Mouse (Mus musculus) adrenal gland, postnatal 14 days (tissue): ENCODE data around the gene Arvcf. TPM values are rescaled to one million over a fixed set of nuclear protein-coding genes. Genes with fewer than 3 reads are reported as not detected.
A peak's percentile ranks its signal among the peaks of the same experiment; 100 is the strongest.

Source experiments
- DNase-seq: peaks from one replicate; pipeline ENCODE4 v3.0.0; 2021; ENCODE audit warnings: mixed read lengths
- total RNA-seq: library from RNA; stranded (reverse); gene quantifications from 2 replicates; pipeline ENCODE4 v1.2.3, GENCODE M21; 2021

Arvcf gene
- total RNA-seq, 1 experiment from 2014 or later, result 30.2 TPM

DNA sequence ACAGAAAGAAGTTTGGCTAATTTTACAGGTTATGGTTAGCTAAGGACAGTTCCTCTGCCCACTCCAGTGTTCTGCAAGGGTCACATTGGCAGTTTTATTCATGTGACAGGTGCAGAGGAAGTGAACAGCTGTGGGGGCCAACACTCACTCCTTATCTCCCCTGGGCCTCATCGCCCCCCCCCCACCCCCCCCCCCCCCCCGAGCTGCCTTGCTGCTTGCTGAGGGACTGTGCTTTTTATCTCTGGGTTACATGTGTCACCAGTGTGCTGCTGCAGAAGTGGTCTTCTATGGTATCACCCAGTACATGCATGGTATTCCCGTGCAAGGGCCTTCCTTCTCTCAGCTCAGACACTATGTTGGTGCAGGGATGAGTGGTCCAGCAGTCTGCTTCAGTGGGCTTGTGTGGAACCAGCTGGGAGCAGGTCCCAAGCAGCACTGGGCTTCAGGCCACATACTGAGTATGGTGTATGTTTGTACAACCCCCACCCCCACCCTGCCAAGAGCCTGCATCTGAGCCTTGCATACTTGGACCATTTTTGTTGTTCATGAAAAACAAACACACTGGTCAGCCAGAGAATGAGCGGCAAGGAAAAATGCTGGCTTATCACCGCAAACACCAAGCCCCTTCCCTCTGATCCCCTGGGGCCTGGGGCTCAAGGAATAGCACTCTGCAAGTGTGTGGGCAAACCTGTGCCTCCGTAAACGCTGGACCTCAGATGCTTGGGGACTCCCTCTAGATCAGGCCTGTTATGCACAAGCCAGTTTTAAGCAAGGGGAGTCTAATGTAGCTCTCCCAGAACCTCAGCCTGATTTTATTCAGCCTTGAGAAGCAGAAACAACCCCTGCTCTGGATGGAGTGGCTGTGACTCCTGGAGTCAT, 40.0 kb downstream of the Arvcf start:
- DNase-seq, result no peak

GRCm38 (mm10) chr16:18388583-18389435, 40.8 kb downstream of the Arvcf start:
- no peak for DNase-seq

GRCm38 (mm10) chr16:18390399-18390798, 42.4 kb downstream of the Arvcf start:
- DNase-seq, result no peak

DNA sequence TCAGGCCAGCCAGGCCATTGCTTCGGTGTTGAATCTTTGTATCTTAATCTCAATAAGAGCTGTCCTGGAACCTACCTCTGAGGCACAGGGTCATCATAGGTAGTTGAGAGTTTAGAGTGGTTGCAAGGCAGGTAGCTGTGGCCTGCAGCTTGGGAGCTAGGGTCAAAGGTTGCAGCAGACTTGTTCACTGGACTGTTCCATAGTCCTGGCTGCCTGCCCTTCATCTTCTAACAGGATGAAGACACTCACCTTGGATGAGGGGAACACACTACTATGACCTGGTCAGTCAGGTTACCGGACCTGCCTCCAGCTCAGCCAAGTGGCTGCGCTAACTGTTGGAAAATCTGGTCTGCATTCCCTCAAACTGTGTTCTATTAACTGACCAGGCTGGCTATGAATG, 43.1 kb downstream of the Arvcf start:
- DNase-seq, result no peak

DNA sequence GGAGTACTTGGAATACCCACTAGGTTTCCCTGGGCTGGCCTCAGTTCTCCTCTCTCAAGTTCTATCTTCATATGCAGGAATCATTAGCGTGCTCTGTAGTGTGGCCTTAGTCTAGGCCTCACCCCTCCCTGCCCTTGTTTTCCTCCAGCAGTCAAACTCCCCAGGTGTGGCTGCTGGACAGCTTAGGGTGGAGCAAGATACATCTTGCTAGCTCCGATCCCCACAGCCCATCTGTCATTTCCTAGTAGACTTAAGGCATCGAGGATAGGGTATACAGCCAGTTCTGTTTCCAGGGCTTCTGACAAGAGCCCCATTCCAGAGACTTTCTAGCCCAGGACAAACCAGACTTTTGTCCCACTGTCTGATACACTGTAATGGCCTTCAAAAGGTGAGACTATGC, 43.7 kb downstream of the Arvcf start:
- no peak for DNase-seq

- peak; percentile 95 for DNase-seq
Measured at GRCm38 (mm10) chr16:18392469-18393426, 44.8 kb downstream of the Arvcf start.

DNA sequence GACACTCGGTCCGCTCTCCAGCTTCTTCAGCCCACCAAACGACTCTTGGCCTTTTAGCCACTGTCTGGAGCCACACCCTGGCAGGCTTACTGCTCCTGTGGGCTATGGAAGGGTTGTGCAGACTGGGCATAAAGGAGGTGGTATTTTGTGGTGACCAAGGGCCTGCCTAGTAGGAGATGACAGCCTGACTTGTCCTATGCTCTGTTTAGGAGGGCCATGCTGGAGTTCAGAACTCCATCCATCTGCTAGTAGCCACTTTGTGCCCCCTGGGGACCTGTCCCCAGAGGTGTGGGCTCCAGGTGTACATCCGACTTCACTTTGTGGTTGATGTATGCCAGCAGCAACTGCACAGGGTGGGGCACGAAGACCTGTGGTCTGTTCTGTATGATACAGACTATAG, 45.6 kb downstream of the Arvcf start:
- no peak for DNase-seq

- DNase-seq, result no peak
Measured at GRCm38 (mm10) chr16:18394056-18394455, 46.1 kb downstream of the Arvcf start.

DNA sequence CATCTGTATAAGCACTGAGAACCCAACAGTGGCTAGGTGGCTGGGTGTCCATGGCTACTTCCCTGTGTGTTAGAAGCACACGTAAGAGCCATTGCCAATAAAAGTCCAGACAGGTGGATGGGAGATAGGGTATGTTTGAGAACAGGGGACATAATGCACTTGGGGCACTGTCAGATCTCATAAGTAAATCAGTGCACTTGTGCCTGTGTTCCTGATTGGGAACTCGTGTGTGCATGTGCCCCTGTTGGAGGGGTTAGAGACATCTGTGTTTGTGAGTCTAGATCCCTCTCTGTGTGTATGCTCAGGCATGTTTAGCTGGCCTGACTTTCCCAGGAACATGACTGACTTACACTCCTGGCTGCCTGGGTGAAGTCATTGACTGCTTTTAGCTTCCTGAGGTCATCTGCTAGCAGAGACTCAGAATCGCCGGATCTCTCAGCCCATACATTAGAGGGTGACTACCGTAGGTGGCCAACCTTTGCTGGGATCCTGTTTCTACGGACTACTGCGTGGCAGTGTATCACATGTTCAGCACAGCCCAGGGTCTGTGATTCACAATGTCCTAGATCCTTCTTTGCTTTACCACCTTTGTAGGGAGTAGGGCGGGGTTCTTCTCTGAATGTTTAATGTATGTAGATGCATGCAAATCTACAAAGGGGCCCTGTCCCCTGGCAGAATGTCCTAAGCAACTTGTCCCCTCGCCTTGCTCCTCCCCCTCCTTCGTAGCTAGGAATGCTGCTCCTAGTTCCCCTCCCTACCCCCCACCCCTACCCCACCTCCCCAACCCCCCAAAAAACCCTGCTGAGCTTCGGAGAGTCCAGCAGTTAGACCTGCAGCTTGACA, 47.0 kb downstream of the Arvcf start:
- DNase-seq, result no peak

DNA sequence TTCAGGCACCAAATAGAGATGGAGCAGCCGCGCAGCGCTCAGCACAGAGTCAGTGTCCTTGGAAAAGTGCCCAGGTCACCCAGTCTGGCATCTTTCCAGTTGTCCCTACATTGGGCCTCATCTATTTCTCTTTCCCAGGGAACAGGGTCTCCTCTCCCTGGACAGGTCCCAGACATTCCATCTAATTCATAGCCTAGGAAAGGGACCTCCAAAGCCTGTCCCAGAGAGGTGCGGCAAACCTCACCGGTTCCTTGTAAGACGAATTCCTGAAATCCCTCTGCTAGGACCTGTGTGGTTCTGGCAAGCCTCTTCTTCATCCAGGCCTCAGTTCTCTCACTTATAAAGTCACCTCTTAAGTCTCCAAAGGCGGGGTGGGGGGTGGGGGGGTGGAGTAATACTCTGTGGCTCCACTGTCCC, 47.6 kb downstream of the Arvcf start:
- DNase-seq, result peak; percentile 84

GRCm38 (mm10) chr16:18396201-18396600, 48.2 kb downstream of the Arvcf start:
- DNase-seq, result peak; percentile 79

DNA sequence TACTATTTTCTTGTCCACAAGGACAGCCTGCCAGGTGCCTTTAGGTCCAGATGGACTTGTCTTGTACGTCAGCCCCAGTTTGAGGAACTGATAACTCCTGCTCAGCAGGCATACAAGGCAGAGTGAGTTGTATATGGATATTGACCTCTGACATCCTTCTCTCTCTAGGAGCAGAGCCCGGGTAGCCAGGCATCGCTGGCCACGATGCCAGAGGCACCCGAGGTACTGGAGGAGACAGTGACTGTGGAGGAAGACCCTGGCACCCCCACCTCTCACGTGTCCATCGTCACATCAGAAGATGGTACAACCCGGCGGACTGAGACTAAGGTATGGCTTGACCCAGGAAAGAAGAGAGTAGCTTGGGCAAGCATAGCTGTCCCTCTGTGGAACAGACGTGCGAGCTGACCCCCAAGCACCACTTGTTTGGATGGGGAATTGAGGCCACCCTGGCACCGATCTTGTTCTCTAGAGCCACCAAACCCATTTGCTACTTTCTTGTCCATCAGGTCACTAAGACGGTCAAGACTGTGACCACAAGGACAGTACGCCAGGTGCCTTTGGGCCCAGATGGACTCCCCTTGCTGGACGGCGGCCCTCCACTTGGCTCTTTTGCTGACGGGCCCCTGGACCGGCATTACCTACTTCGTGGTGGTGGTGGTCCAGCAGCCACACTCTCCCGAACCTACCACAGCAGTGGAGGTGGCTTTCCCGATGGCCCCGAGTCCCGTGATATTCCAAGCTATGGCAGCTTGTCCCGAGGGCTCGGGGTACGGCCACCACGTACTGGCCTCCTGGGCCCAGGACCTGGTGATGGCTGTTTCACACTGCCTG, 49.0 kb downstream of the Arvcf start:
- no peak for DNase-seq

GRCm38 (mm10) chr16:18400028-18400427, 52.0 kb downstream of the Arvcf start:
- no peak for DNase-seq

DNA sequence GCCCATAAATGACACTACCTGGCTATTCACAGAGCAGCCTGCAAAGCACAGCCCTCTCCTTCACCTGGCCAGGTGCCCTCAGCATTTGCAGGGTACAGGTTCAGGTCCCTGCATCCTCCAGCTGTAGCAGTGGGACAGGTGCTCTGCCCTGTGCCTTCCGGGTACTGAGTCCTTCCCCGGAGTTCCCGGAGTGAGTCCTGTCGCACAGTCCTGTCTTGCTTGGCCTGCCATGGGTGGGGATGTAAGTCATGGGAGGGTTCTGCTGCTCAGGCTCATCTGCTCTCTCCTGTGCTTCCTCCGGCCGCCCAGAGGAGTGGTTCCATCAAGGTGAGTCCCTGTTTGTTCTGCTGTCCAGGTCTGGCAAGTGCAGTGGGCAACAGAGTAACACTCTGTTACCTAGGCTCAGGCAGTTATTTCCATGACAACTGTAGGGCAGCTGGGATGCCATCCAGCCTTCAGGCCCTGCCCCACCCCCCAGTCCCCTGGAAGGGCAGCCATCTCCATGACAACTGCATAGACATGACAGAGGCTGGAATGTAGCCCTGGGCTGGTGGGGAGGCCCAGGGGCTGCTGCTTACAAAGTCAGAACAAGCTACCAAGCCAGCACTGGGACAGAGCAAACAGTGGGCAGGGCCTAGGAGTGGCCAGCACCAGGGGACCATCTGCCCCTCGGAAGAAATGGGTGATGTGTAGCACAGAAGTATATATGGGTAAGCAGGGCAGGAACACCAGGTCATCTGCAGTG, 52.7 kb downstream of the Arvcf start:
- peak; percentile 58 for DNase-seq

DNA sequence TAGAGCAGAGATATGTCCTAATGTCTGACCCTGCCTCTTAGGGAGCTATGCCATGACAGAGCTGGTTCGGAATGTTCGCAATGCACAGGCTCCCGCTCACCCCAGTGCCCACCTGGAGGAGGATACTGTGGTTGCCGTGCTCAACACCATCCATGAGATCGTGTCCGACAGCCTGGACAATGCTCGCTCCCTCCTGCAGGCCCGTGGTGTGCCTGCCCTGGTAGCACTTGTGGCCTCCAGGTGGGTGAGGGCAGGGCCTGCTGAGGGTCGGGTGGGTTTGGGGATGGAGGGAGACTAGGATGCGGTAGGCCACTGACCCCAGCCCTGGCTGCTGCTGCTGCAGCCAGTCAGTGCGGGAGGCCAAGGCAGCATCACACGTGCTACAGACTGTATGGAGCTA, 55.3 kb downstream of the Arvcf start:
- DNase-seq, result no peak

- DNase-seq, result no peak
Measured at GRCm38 (mm10) chr16:18405091-18405854, 57.3 kb downstream of the Arvcf start.

DNA sequence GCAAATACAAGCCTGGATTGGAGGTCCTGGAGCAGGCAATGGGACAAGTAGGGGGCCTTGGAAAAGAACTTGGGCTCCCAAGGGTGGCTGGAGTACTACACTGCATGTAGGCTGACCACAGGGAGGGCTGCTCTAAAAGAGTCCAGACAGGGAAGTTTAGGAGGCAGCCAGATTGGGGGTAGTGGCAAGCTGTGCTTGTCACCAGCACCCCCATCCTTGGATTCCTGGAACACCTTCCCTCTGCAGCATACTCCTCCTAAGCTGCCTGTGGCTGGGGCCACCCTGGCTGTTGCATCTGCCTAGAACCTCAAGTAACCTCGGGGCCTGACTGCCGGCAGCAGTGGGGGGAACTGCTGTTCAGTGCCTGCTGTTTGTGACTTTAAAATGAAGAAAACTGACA, 57.9 kb downstream of the Arvcf start:
- DNase-seq, result no peak

GRCm38 (mm10) chr16:18406293-18406692, 58.3 kb downstream of the Arvcf start:
- peak; percentile 83 for DNase-seq

DNA sequence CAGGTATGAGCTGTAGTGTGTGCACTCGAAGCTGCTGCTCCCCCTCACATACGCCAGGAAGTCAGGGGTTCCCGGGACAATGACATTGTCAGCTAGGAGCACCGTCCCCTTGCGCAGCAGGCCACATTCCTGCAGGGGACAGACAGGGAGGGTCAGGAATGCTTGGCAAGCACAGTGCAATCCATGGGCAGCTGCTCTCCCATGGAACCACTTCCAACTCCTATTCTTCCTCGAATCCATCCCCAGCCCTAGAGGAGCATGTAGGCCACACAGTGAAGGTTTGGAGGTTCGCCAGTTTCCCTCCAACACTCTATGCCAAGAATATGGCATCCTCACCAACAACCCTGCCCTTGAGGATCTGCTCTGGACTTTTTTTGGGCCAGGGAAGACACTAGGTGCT, 59.9 kb downstream of the Arvcf start:
- no peak for DNase-seq
